Mouse (Mus musculus): Measurements from ENCODE around the gene C3ar1. TPM values are rescaled to one million over a fixed set of nuclear protein-coding genes. Genes with fewer than 3 reads are reported as not detected.

The C3ar1 gene
- polyA plus RNA-seq, 1 experiment from 2014 or later: 1.7 TPM

DNA sequence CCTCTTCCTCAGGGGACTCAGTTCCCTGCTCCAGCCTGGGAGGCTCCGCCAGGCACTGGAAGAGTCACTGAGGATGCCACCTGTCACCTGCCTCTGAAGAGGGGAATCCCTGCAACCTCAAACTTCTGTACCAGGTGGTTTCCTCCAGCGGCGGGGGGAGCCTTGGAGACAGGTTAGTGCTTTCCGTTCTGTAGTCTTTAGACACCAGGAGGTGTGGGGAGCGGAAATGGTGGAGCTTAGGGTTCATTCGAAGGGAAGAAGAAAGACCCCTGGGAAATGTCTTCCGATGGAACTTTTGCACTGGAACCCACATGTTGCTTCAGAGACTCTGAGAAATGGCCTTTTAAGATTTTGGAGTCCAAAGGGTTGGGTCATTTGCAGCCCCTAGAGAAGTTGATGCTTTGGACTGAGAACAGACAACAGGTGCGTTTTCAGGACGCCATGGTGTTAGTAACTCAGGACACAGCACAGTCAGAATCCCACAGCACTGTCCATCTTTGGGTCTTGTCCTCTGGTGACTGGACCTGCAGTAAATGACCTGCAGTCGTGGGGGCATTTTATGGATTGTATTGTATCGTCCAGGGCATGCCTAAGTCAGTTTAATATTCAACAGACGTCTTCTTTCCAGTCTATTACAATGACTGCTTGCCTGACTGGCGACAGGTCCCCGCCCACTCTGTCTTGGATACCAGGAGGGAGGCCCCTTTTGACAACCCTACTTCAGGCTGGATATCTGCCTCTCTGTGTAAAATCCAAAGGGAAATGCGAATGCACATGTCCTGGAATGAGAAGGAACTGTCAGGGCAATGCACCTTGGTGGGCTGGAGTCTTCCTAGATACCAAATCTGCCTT lies 34.9 kb downstream of the C3ar1 start:
- Histone ChIP-seq H3K27me3 (ENCODE audit: control insufficient read depth, insufficient read depth, low read length) (no peaks in the 10 kb centered on the region), H3K4me3 (ENCODE audit: low read length) (peak overlapping the region; percentile 89), H3K4me1 (ENCODE audit: control insufficient read depth, insufficient read depth, low read length) (peaks cover 28% of the 10 kb centered on the region), H3K9me3 (ENCODE audit: control insufficient read depth, low read length) (no peaks in the 10 kb centered on the region), H3K4me2 (replicated peaks; ENCODE audit: low read depth, low read length) (peak overlapping the region; percentile 66), H3K27ac (ENCODE audit: low read depth, low read length) (no peak overlapping the region; the same call in 1 of the 2 replicates), H3K36me3 (ENCODE audit: control insufficient read depth, insufficient read depth, low read length) (no peaks in the 10 kb centered on the region), H3K9ac (ENCODE audit: low read depth, low read length) (peak overlapping the region; percentile 92; the same call in 1 of the 2 replicates)
- 30% methylated on average over 15 of the region's 15 CpGs for WGBS
- no peak for ATAC-seq (ENCODE audit: low FRiP score, low TSS enrichment)

DNA sequence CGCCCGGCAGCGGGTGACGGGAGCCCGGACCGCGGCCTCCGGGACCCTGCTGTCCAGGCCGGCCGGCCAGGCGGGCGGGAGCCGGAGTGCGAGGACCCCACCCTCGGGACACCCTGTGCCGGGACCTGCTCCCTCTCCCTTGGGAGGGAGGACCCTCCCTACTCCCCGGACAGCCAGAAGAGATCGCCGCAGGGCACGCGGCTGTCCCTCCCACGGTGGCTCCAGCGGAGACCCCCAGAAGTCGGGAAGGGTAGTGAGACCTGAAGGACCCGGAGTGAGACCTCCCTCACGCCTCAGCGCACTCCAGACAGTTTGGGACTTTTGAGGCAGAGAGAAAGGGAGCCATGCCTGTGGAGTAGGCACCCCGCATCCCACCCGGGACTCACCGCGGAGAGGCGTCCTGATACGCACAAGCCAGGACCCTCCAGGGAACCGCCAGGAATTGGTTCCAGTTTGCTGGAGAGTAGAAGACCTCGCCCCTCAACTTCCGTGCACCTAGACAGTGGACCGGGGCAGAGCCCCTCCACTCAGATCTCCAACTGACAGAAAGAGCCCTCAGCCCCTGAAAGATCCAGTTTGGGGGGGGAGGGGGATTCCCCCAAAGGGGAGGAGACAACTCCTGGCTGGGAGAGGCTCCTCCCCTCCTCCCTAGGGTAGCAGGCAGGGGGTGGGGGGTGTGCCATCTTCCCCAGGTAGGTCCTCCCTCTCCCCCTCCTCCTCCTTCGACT lies 35.7 kb downstream of the C3ar1 start:
- WGBS: 0% methylated on average over 36 of the region's 38 CpGs
- H3K36me3 ChIP-seq (ENCODE audit: control insufficient read depth, insufficient read depth, low read length): no peaks in the 10 kb centered on the region
- peak overlapping the region; percentile 71 for H3K27ac ChIP-seq (ENCODE audit: low read depth, low read length)
- H3K4me2 ChIP-seq (replicated peaks; ENCODE audit: low read depth, low read length): peak overlapping the region; percentile 66
- no peaks in the 10 kb centered on the region for H3K27me3 ChIP-seq (ENCODE audit: control insufficient read depth, insufficient read depth, low read length)
- no peaks in the 10 kb centered on the region for H3K9me3 ChIP-seq (ENCODE audit: control insufficient read depth, low read length)
- peak overlapping the region; percentile 92 for H3K9ac ChIP-seq (ENCODE audit: low read depth, low read length)
- peaks cover 21% of the 10 kb centered on the region for H3K4me1 ChIP-seq (ENCODE audit: control insufficient read depth, insufficient read depth, low read length)
- peak; percentile 75 for ATAC-seq (ENCODE audit: low FRiP score, low TSS enrichment)
- H3K4me3 ChIP-seq (ENCODE audit: low read length): peak overlapping the region; percentile 89

DNA sequence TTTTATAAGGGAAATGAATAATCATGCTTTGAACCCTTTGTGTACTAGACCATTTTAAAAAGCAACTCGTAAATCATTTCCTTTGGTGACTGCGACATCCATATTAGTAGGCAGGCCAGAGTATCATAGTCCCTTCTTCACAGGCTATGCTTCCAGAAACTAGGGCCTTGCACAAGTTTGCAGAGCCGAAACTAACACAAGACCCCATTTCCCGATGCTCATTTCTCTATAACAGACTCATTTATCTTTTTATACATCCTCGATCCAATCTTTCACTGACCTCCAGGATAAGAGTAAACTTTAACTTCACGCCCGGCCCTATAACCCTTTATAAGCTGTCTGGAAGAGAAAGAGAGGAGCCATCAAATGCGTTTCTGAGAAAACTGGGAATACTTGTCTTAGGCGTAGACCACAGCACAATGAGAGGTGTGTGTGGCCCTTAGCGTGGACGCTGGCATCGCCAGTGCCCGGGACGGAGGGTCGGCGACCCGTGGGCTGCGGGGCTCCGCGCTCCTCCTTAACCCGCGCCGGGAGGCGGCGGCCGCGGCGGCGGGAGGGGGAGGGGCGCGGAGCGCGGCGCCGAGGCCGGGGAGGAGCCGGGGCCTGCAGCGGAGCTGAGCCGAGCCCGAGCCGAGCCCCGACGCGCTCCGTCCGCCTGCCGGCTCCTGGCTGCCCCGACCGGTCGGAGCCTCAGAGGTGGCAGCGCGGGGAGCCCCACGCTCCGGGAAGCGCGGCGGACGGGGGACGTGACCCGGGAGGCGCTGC lies 36.5 kb downstream of the C3ar1 start, which contains the start of gene Foxj2:
TSS of gene Foxj2 (plus strand) at position 609 of the 765 bp plus-strand sequence.
- no peaks in the 10 kb centered on the region for H3K9me3 ChIP-seq (ENCODE audit: control insufficient read depth, low read length)
- 3% methylated on average over 53 of the region's 61 CpGs for WGBS
- H3K27ac ChIP-seq (ENCODE audit: low read depth, low read length): peak within 1 kb of the TSS; percentile 71

DNA sequence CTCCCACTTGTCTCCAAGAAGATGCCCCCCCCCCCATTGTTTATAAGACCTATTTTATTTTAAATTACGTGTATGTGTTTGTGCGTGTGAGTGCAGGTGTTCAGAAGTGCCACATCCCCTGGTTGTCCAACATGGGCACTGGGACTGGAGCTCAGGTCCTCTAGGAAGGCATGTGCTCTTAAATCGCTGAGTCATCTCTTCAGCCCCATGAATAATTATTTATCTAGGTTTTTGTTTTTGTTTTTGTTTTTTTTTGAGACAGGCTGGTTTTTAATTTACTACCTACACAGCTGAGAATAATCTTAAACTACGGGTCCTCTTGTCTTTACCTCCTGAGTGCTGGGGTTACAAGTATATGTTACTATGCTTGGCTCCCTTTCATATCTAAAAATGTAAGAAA lies 42.3 kb downstream of the C3ar1 start:
- no peak overlapping the region for H3K4me2 ChIP-seq (replicated peaks; ENCODE audit: low read depth, low read length)
- no peaks in the 10 kb centered on the region for H3K9me3 ChIP-seq (ENCODE audit: control insufficient read depth, low read length)
- H3K27ac ChIP-seq (ENCODE audit: low read depth, low read length): no peak overlapping the region
- no peaks in the 10 kb centered on the region for H3K27me3 ChIP-seq (ENCODE audit: control insufficient read depth, insufficient read depth, low read length)
- no peak overlapping the region for H3K9ac ChIP-seq (ENCODE audit: low read depth, low read length)
- H3K4me1 ChIP-seq (ENCODE audit: control insufficient read depth, insufficient read depth, low read length): peaks cover 5% of the 10 kb centered on the region; the same call in 1 of the 2 replicates
- no peak overlapping the region for H3K4me3 ChIP-seq (ENCODE audit: low read length)
- WGBS: 85% methylated on average over 4 of the region's 4 CpGs
- ATAC-seq (ENCODE audit: low FRiP score, low TSS enrichment): no peak
- H3K36me3 ChIP-seq (ENCODE audit: control insufficient read depth, insufficient read depth, low read length): no peaks in the 10 kb centered on the region

More for the DNA sequence above, 36.5 kb downstream of the C3ar1 start, which contains the start of gene Foxj2:
- H3K4me2 ChIP-seq (replicated peaks; ENCODE audit: low read depth, low read length): peak within 1 kb of the TSS; percentile 66
- peak within 1 kb of the TSS; percentile 92 for H3K9ac ChIP-seq (ENCODE audit: low read depth, low read length)
- H3K36me3 ChIP-seq (ENCODE audit: control insufficient read depth, insufficient read depth, low read length): no peaks in the 10 kb centered on the region
- H3K4me3 ChIP-seq (ENCODE audit: low read length): peak within 1 kb of the TSS; percentile 89
- H3K27me3 ChIP-seq (ENCODE audit: control insufficient read depth, insufficient read depth, low read length): no peaks in the 10 kb centered on the region
- H3K4me1 ChIP-seq (ENCODE audit: control insufficient read depth, insufficient read depth, low read length): peaks cover 21% of the 10 kb centered on the region
- ATAC-seq (ENCODE audit: low FRiP score, low TSS enrichment): peak; percentile 86

DNA sequence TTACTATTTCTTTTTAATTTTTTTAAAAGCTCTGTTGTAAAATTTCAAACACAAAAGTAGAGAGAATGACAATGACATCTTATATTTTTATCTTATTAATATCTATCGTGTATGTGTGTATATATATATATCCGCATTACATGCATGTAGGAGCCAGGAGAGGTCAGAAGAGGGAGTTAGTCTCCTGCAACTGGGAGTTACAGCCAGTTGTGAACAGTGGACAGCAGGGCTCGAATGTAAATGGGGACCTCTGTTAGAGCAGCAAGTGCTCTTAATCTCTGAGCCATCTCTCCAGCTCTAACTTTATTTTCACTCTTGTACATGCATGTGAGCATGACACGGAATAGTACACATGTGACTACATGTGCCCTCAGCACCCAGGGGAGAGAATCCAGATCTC lies 43.2 kb downstream of the C3ar1 start:
- H3K9ac ChIP-seq (ENCODE audit: low read depth, low read length): no peak overlapping the region
- no peak overlapping the region for H3K4me2 ChIP-seq (replicated peaks; ENCODE audit: low read depth, low read length)
- H3K9me3 ChIP-seq (ENCODE audit: control insufficient read depth, low read length): no peaks in the 10 kb centered on the region
- H3K4me1 ChIP-seq (ENCODE audit: control insufficient read depth, insufficient read depth, low read length): peaks cover 5% of the 10 kb centered on the region; the same call in 1 of the 2 replicates
- no peak for ATAC-seq (ENCODE audit: low FRiP score, low TSS enrichment)
- no peak overlapping the region for H3K27ac ChIP-seq (ENCODE audit: low read depth, low read length)
- no peaks in the 10 kb centered on the region for H3K27me3 ChIP-seq (ENCODE audit: control insufficient read depth, insufficient read depth, low read length)
- WGBS: 88% methylated on average over 4 of the region's 4 CpGs
- H3K36me3 ChIP-seq (ENCODE audit: control insufficient read depth, insufficient read depth, low read length): no peaks in the 10 kb centered on the region
- no peak overlapping the region for H3K4me3 ChIP-seq (ENCODE audit: low read length)

DNA sequence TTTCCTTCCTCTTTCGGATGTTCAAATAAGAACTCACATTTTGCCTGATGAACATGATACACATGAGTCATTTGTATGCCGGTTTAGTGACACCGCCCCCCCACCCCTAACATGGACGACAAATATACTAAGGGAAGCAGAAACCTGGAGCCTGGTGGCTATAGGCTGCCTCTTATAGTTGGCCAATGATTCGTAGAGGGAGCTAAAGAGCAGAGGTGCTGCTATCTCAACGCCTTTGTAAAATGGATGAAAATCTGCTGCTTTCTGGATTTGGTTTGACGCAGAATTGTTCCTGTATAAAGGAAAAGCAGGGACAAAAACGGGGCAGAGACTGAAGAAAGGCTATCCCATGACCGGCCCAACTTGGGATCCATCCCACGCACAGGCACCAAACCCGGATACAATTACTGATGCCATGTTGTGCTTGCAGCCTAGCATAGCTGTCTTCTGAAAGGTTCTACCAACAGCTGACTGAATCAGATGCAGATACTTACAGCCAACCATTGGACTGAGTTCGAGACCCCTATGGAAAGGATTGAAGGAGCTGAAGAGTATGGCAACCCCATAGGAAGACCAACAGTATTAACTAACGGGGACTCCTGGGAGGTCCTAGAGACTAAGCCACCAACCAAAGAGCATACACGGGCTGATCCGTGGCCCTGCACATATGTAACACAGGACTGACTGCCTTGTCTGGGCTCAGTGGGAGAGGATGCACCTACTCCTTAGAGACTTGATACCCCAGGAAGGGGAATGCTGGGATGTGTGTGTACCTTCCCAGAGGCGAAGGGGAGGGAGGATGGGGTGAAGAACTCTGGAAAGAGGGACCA lies 44.0 kb downstream of the C3ar1 start:
- peak overlapping the region; percentile 82; the same call in 1 of the 2 replicates for H3K9ac ChIP-seq (ENCODE audit: low read depth, low read length)
- peaks cover 5% of the 10 kb centered on the region; the same call in 1 of the 2 replicates for H3K4me1 ChIP-seq (ENCODE audit: control insufficient read depth, insufficient read depth, low read length)
- H3K4me2 ChIP-seq (replicated peaks; ENCODE audit: low read depth, low read length): peak overlapping the region; percentile 43
- no peaks in the 10 kb centered on the region for H3K9me3 ChIP-seq (ENCODE audit: control insufficient read depth, low read length)
- peak overlapping the region; percentile 99 for H3K27ac ChIP-seq (ENCODE audit: low read depth, low read length)
- WGBS: 27% methylated on average over 16 of the region's 16 CpGs
- ATAC-seq (ENCODE audit: low FRiP score, low TSS enrichment): peak; percentile 41; the same call in 1 of the 2 replicates
- H3K27me3 ChIP-seq (ENCODE audit: control insufficient read depth, insufficient read depth, low read length): no peaks in the 10 kb centered on the region
- no peaks in the 10 kb centered on the region for H3K36me3 ChIP-seq (ENCODE audit: control insufficient read depth, insufficient read depth, low read length)
- peak overlapping the region; percentile 54 for H3K4me3 ChIP-seq (ENCODE audit: low read length)

DNA sequence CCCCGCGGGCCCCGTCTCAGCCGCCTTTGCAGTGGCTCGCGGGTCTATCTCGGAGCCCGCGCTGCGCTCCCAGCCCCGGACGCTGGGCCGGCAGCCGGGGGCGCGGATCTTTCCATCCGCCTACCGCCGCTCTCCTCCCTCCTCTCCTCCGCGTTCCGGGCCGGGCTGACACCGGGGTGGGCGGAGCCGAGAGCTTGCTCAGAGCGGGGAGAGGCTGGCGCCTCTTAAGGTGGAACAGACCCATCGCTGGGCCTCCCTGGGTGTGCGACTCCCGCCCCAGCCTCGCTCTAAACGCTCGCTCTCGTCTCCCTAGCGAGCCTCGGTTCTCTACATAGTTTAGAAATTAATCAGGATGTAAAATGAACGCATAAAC lies 44.7 kb downstream of the C3ar1 start:
- peaks cover 5% of the 10 kb centered on the region; the same call in 1 of the 2 replicates for H3K4me1 ChIP-seq (ENCODE audit: control insufficient read depth, insufficient read depth, low read length)
- peak; percentile 96 for ATAC-seq (ENCODE audit: low FRiP score, low TSS enrichment)
- under 1% methylated on average over 37 of the region's 38 CpGs for WGBS
- H3K27ac ChIP-seq (ENCODE audit: low read depth, low read length): peak overlapping the region; percentile 99
- no peaks in the 10 kb centered on the region for H3K27me3 ChIP-seq (ENCODE audit: control insufficient read depth, insufficient read depth, low read length)
- peak overlapping the region; percentile 43 for H3K4me2 ChIP-seq (replicated peaks; ENCODE audit: low read depth, low read length)
- no peaks in the 10 kb centered on the region for H3K9me3 ChIP-seq (ENCODE audit: control insufficient read depth, low read length)
- peak overlapping the region; percentile 82 for H3K9ac ChIP-seq (ENCODE audit: low read depth, low read length)
- H3K36me3 ChIP-seq (ENCODE audit: control insufficient read depth, insufficient read depth, low read length): no peaks in the 10 kb centered on the region
- peak overlapping the region; percentile 54 for H3K4me3 ChIP-seq (ENCODE audit: low read length)
